Mouse (Mus musculus) MEL (cell line): ENCODE data around the gene Ms4a3.

ENCODE experiments used
- CHD1 ChIP-seq: IDR thresholded peaks from 2 replicates; pipeline ENCODE4 v1.6.1; 2012; ENCODE audit warnings: low read depth, mild to moderate bottlenecking, inconsistent platforms, low read length, improper control_type of control experiment
- CTCF ChIP-seq, 3 experiments: IDR thresholded peaks in 2 of 3; conservative IDR thresholded peaks in 1 of 3; 2 replicates each; pipeline ENCODE4 v1.5.1; 2011 to 2012; ENCODE audit warnings: low read length in 3 of 3, low read depth in 2 of 3, mild to moderate bottlenecking in 2 of 3, improper control_type of control experiment in 1 of 3, inconsistent platforms in 1 of 3, mixed read lengths in 1 of 3, moderate library complexity in 1 of 3; ENCODE audit not compliant: control insufficient read depth in 1 of 3, insufficient read depth in 1 of 3, poor library complexity in 1 of 3, severe bottlenecking in 1 of 3
- GABPA ChIP-seq: IDR thresholded peaks from 2 replicates; pipeline ENCODE4 v1.6.1; 2012; ENCODE audit warnings: low read depth, mild to moderate bottlenecking, inconsistent platforms, low read length, improper control_type of control experiment, moderate library complexity
- NELFE ChIP-seq: IDR thresholded peaks from 2 replicates; pipeline ENCODE4 v1.6.1; 2011; ENCODE audit warnings: low read depth, low read length, improper control_type of control experiment
- POLR2A ChIP-seq, 2 experiments: IDR thresholded peaks; 2 replicates each; pipeline ENCODE4 v1.6.1; 2011 to 2012; ENCODE audit warnings: low read length in 2 of 2, mild to moderate bottlenecking in 2 of 2, control low read depth in 1 of 2, improper control_type of control experiment in 1 of 2, low read depth in 1 of 2, moderate library complexity in 1 of 2; ENCODE audit not compliant: control insufficient read depth in 1 of 2, insufficient read depth in 1 of 2, poor library complexity in 1 of 2
- POLR2AphosphoS2 ChIP-seq: IDR thresholded peaks from 2 replicates; pipeline ENCODE4 v1.6.1; 2011; ENCODE audit warnings: low read length, improper control_type of control experiment
- ZC3H11A ChIP-seq: IDR thresholded peaks from 2 replicates; pipeline ENCODE4 v1.6.1; 2012; ENCODE audit warnings: low read depth, mild to moderate bottlenecking, inconsistent platforms, low read length, improper control_type of control experiment

GRCm38 (mm10) chr19:11660459-11660858 lies 19.8 kb upstream of the Ms4a3 start, which contains the start of gene Oosp2:
- no peak for TF ChIP-seq POLR2A (IDR thresholded peaks at IDR 0.05; ENCODE audit: control insufficient read depth in 1 of 2, insufficient read depth in 1 of 2, low read depth in 1 of 2, low read length in 2 of 2, poor library complexity in 1 of 2)
- TF ChIP-seq ZC3H11A: no peak
- TF ChIP-seq POLR2AphosphoS2: no peak
- TF ChIP-seq CTCF (IDR thresholded peaks at IDR 0.05 in 2 of 3, conservative IDR thresholded peaks at IDR 0.05 in 1 of 3; ENCODE audit: control insufficient read depth in 1 of 3, insufficient read depth in 1 of 3, low read depth in 2 of 3, low read length in 3 of 3, poor library complexity in 1 of 3, severe bottlenecking in 1 of 3): no peak
- TF ChIP-seq GABPA: no peak
- no peak for TF ChIP-seq CHD1
- TF ChIP-seq NELFE: no peak
